Mouse (Mus musculus): ENCODE measurements around the gene Ankrd39. TPM values are rescaled to one million over a fixed set of nuclear protein-coding genes. Genes with fewer than 3 reads are reported as not detected.

The Ankrd39 gene
- polyA plus RNA-seq, 1 experiment from 2014 or later, result 22.0 TPM

GRCm38 (mm10) chr1:36523332-36524013, 23.8 kb downstream of the Ankrd39 start:
- ATAC-seq (replicated peaks; ENCODE audit: low FRiP score, low read depth), result no peak
- Histone ChIP-seq H3K9ac (ENCODE audit: low read depth, low read length) (no peak overlapping the region), H3K4me1 (replicated peaks; ENCODE audit: insufficient read depth, low read length) (no peaks in the 10 kb centered on the region), H3K4me3 (replicated peaks; ENCODE audit: low read depth, low read length) (no peak overlapping the region), H3K27ac (no peak overlapping the region), H3K4me2 (ENCODE audit: low read length) (no peak overlapping the region), H3K36me3 (ENCODE audit: insufficient read depth, low read length) (peaks cover 55% of the 10 kb centered on the region), H3K27me3 (ENCODE audit: insufficient read depth, low read length) (no peaks in the 10 kb centered on the region), H3K9me3 (replicated peaks; ENCODE audit: low read length) (no peaks in the 10 kb centered on the region)
- TF ChIP-seq CTCF (IDR thresholded peaks at IDR 0.05; ENCODE audit: low read depth), result no peak
- WGBS, result 47% methylated on average over 9 of the region's 9 CpGs
- no peak for DNase-seq (ENCODE audit: low spot score)

GRCm38 (mm10) chr1:36522210-36522609, 25.0 kb downstream of the Ankrd39 start:
- Histone ChIP-seq H3K9me3 (replicated peaks; ENCODE audit: low read length) (no peaks in the 10 kb centered on the region), H3K36me3 (ENCODE audit: insufficient read depth, low read length) (peaks cover 57% of the 10 kb centered on the region), H3K27ac (no peak overlapping the region), H3K27me3 (ENCODE audit: insufficient read depth, low read length) (no peaks in the 10 kb centered on the region), H3K4me2 (ENCODE audit: low read length) (no peak overlapping the region), H3K9ac (ENCODE audit: low read depth, low read length) (no peak overlapping the region), H3K4me3 (replicated peaks; ENCODE audit: low read depth, low read length) (no peak overlapping the region), H3K4me1 (replicated peaks; ENCODE audit: insufficient read depth, low read length) (no peaks in the 10 kb centered on the region)
- ATAC-seq (replicated peaks; ENCODE audit: low FRiP score, low read depth) (no peak), DNase-seq (ENCODE audit: low spot score) (no peak)
- 87% methylated on average over 7 of the region's 7 CpGs for WGBS
- TF ChIP-seq CTCF (IDR thresholded peaks at IDR 0.05; ENCODE audit: low read depth), result no peak

GRCm38 (mm10) chr1:36519626-36520025, 27.6 kb downstream of the Ankrd39 start:
- ATAC-seq (replicated peaks; ENCODE audit: low FRiP score, low read depth) (no peak), DNase-seq (ENCODE audit: low spot score) (no peak)
- WGBS, result 64% methylated on average over 11 of the region's 11 CpGs
- Histone ChIP-seq H3K9ac (ENCODE audit: low read depth, low read length) (no peak overlapping the region), H3K4me3 (replicated peaks; ENCODE audit: low read depth, low read length) (no peak overlapping the region), H3K9me3 (replicated peaks; ENCODE audit: low read length) (no peaks in the 10 kb centered on the region), H3K27me3 (ENCODE audit: insufficient read depth, low read length) (no peaks in the 10 kb centered on the region), H3K4me1 (replicated peaks; ENCODE audit: insufficient read depth, low read length) (peaks cover 3% of the 10 kb centered on the region; the same call in 1 of the 2 replicates), H3K4me2 (ENCODE audit: low read length) (no peak overlapping the region), H3K27ac (no peak overlapping the region), H3K36me3 (ENCODE audit: insufficient read depth, low read length) (peaks cover 43% of the 10 kb centered on the region)
- TF ChIP-seq CTCF (IDR thresholded peaks at IDR 0.05; ENCODE audit: low read depth), result no peak

- Histone ChIP-seq H3K4me2 (ENCODE audit: low read length) (no peak overlapping the region), H3K4me1 (replicated peaks; ENCODE audit: insufficient read depth, low read length) (peaks cover 9% of the 10 kb centered on the region; the same call in 1 of the 2 replicates), H3K36me3 (ENCODE audit: insufficient read depth, low read length) (peaks cover 32% of the 10 kb centered on the region), H3K9ac (ENCODE audit: low read depth, low read length) (no peak overlapping the region), H3K9me3 (replicated peaks; ENCODE audit: low read length) (no peaks in the 10 kb centered on the region), H3K4me3 (replicated peaks; ENCODE audit: low read depth, low read length) (no peak overlapping the region), H3K27me3 (ENCODE audit: insufficient read depth, low read length) (no peaks in the 10 kb centered on the region), H3K27ac (no peak overlapping the region)
- 70% methylated on average over 3 of the region's 3 CpGs for WGBS
- ATAC-seq (replicated peaks; ENCODE audit: low FRiP score, low read depth) (peak; percentile 53), DNase-seq (ENCODE audit: low spot score) (no peak)
- TF ChIP-seq CTCF (IDR thresholded peaks at IDR 0.05; ENCODE audit: low read depth), result no peak
These were observed 29.0 kb downstream of the Ankrd39 start for GRCm38 (mm10) chr1:36518259-36518658.

GRCm38 (mm10) chr1:36513718-36514117, 33.5 kb downstream of the Ankrd39 start:
- H3K27me3 ChIP-seq (ENCODE audit: insufficient read depth, low read length), result no peaks in the 10 kb centered on the region
- ATAC-seq (replicated peaks; ENCODE audit: low FRiP score, low read depth), result no peak
- H3K4me1 ChIP-seq (replicated peaks; ENCODE audit: insufficient read depth, low read length), result peaks cover 14% of the 10 kb centered on the region; the same call in 1 of the 2 replicates
- TF ChIP-seq CTCF (IDR thresholded peaks at IDR 0.05; ENCODE audit: low read depth), result peak; percentile 68
- no peak overlapping the region for H3K9ac ChIP-seq (ENCODE audit: low read depth, low read length)
- peak overlapping the region; percentile 96 for H3K4me3 ChIP-seq (replicated peaks; ENCODE audit: low read depth, low read length)
- peak overlapping the region; percentile 96 for H3K4me2 ChIP-seq (ENCODE audit: low read length)
- H3K9me3 ChIP-seq (replicated peaks; ENCODE audit: low read length), result no peaks in the 10 kb centered on the region
- no peak overlapping the region for H3K27ac ChIP-seq
- peak; percentile 48 for DNase-seq (ENCODE audit: low spot score)
- WGBS, result 60% methylated on average over 2 of the region's 2 CpGs
- H3K36me3 ChIP-seq (ENCODE audit: insufficient read depth, low read length), result peaks cover 5% of the 10 kb centered on the region; the same call in 1 of the 2 replicates

- Histone ChIP-seq H3K27me3 (ENCODE audit: insufficient read depth, low read length) (no peaks in the 10 kb centered on the region), H3K27ac (no peak overlapping the region), H3K9ac (ENCODE audit: low read depth, low read length) (peak overlapping the region; percentile 95; the same call in 1 of the 2 replicates), H3K9me3 (replicated peaks; ENCODE audit: low read length) (no peaks in the 10 kb centered on the region), H3K4me1 (replicated peaks; ENCODE audit: insufficient read depth, low read length) (peaks cover 14% of the 10 kb centered on the region; the same call in 1 of the 2 replicates), H3K36me3 (ENCODE audit: insufficient read depth, low read length) (0 out of 2 replicates have a peak, but pooled peaks cover under 1% of the 10 kb centered on the region), H3K4me3 (replicated peaks; ENCODE audit: low read depth, low read length) (peak overlapping the region; percentile 96), H3K4me2 (ENCODE audit: low read length) (peak overlapping the region; percentile 96)
- no peak for TF ChIP-seq CTCF (IDR thresholded peaks at IDR 0.05; ENCODE audit: low read depth)
- 10% methylated on average over 1 of the region's 1 CpGs for WGBS
- DNase-seq (ENCODE audit: low spot score) (no peak), ATAC-seq (replicated peaks; ENCODE audit: low FRiP score, low read depth) (no peak)
These were observed 33.9 kb downstream of the Ankrd39 start for GRCm38 (mm10) chr1:36513310-36513709.
